Mouse (Mus musculus) layer of hippocampus, postnatal 25 days (tissue): Measurements from ENCODE around the gene Pcolce. TPM values are rescaled to one million over a fixed set of nuclear protein-coding genes. Genes with fewer than 3 reads are reported as not detected.

Source experiments
- DNase-seq, 2 experiments: peaks; one replicate each; pipeline ENCODE4 v3.0.0; 2022; ENCODE audit warnings: mixed read lengths in 2 of 2, low spot score in 1 of 2; ENCODE audit errors: extremely low spot score in 1 of 2
- total RNA-seq, 2 experiments: library from RNA; stranded (reverse); gene quantifications; 2 replicates each; pipeline ENCODE4 v1.2.3; 2021

The Pcolce gene
- total RNA-seq, 2 experiments from 2014 or later, result 6.7 to 9.2 TPM

DNA sequence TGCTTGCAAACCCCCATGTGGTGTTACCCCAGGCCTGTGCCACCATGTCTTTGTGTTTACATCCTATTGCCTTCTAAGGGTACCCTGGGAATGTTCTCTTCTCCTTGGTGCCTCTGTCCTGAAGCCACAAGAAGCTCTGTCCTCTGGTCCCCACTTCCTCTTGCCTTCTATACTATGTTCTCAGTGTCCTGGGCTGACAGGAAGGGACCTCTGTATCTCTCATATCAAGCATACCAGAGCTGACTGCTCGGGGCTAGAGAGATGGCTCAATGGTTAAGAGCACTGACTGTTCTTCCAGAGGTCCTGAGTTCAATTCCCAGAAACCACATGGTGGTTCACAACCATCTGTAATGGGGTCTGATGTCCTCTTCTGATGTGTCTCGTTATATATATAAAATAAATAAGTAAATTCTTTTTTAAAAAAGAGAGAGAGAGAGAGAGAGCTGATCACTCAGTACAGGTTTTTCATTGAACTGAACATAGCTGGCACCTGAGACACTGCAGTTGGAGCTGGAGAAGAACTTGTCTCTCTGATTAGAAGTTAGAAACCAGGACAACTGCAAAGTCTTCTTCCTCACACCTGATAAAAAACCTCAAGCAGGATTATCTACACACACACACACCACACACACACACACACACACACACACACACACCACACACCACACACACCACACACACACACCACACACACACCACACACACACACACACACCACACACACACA lies 15.3 kb downstream of the Pcolce start:
- DNase-seq, result no peak

GRCm38 (mm10) chr5:137597625-137598024 lies 16.0 kb downstream of the Pcolce start:
- no peak for DNase-seq

GRCm38 (mm10) chr5:137596601-137597261 lies 16.9 kb downstream of the Pcolce start:
- DNase-seq, result no peak

GRCm38 (mm10) chr5:137595921-137596320 lies 17.7 kb downstream of the Pcolce start:
- DNase-seq, result no peak

DNA sequence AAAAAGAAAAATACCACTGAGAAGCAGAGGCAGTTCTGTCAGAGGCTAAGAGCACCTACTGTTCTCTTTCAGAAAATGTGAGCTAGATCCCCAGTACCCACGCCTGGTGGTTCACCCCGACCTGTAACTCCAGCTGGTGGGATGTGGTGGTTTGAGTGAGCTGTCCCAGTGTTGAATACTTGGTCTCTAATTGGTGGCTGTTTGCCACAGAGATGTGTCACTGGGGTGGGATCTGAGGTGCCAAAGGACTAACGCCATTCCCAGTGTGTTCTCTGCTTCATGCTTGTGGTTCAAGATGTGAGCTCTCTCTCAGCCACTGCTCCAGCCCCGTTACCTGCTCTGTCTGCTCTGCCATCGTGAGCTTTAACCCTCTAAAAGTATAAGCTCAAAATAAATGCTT lies 23.1 kb downstream of the Pcolce start:
- no peak for DNase-seq

GRCm38 (mm10) chr5:137584976-137585375 lies 28.6 kb downstream of the Pcolce start:
- peak; percentile 26 to 70 for DNase-seq

DNA sequence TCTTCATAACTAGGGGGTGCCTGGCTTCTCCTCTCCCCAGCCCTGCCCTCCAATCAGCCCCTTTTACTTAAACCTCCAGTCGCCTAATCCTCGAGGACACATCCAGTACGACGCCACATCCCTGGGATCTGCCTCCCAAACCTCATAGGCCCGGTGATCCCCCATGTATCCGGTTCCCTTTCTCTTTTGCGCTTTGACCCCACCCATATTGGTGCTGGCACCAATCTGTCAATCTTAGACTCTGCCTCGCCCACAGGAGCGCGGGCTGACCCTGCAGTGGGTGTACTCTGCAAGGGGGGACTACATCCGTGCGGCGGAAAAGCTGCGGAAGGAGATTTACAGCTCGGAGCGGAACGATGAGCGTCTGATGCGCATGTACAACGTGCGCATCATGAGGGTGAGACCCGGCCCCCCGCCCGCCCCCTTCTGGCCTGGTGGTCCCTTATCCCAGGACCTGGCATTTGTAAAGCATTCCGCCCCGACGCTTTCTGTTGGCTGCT lies 29.9 kb downstream of the Pcolce start:
- DNase-seq, result peak; percentile 46 to 53

DNA sequence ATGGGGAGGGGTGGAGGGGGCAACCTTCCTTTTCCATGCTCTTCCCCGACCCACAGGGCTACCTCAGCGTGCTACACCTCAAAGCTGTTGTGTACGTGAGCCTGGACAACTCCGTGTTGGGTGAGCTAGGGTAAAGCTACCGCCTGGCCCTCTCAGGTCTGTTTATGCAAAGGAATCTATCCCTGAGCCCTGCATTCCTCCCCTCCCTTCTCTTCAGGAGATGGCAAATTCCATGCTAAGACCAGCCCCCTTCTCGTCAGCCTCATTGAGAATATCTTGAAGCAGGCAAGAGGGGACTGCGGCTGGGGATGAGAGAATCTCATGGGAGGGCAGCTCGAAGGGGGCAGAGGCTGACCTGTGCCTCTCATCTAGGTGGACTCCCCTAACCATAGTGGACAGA lies 30.9 kb downstream of the Pcolce start:
- DNase-seq, result no peak

DNA sequence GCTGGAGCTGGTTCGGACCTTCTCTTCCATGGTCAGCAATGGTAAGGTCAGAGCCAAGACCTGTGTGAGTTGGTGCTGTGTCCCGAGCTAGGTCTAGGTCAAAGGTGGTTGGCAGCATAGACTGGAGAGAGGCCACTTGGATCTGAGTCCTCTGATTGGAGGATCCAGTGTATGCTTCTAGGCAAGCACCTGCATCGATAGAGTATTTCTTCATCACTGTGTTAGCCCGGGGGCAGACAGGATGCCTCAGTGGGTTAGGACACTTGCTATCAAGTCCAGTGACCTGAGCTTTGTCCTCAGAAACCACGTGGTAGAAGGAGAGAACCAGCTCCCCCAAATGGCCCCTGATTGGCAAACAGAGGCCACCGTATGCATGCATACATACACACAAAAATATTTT lies 33.3 kb downstream of the Pcolce start:
- DNase-seq, result no peak

DNA sequence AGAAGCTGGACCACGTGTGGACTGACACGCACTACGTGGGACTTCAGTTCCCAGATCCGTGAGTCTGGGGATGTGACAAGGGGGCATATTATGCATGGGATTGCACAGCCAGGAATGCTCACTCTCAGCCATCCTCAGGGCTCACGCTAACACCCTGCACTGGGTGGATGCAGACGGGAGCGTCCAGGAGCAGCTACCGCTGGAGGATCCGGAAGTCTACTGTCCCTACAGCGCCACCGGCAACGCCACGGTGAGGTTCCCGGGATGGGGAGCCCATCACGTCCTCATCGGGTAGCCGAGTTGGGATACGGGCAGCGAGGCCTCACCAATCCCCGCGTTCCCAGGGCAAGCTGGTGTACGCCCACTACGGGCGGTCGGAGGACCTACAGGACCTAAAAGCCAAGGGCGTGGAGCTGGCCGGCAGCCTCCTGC lies 39.1 kb downstream of the Pcolce start:
- peak; percentile 31 to 54 for DNase-seq

GRCm38 (mm10) chr5:137570691-137571586 lies 42.6 kb downstream of the Pcolce start:
- no peak for DNase-seq

- DNase-seq, result no peak
Measured at GRCm38 (mm10) chr5:137570181-137570580, 43.4 kb downstream of the Pcolce start.

DNA sequence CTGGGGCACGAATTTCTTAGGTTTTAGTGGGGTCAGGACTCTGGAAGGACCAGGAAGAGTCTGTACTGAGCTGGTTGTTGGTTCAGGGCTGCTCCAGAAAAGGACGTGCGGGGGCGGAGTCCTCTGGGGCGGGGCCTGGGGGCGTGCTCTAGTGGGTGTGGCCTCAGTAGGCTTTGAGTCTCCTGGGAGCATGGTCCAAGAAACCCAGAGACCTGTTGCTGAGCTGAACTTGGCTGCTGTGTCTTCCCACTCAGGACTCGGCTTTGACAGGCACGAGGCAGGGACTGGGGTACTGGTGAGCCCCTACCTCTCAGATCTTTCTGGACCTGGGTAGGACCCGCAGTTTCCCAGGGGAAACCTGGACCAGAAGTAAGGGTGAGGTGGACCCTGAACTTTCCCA lies 43.9 kb downstream of the Pcolce start, which contains the start of gene Tfr2:
TSS of gene Tfr2 (plus strand) at position 176 of the 400 bp plus-strand sequence.
- DNase-seq, result no peak

- no peak for DNase-seq
Measured at GRCm38 (mm10) chr5:137569031-137569430, 44.6 kb downstream of the Pcolce start.

DNA sequence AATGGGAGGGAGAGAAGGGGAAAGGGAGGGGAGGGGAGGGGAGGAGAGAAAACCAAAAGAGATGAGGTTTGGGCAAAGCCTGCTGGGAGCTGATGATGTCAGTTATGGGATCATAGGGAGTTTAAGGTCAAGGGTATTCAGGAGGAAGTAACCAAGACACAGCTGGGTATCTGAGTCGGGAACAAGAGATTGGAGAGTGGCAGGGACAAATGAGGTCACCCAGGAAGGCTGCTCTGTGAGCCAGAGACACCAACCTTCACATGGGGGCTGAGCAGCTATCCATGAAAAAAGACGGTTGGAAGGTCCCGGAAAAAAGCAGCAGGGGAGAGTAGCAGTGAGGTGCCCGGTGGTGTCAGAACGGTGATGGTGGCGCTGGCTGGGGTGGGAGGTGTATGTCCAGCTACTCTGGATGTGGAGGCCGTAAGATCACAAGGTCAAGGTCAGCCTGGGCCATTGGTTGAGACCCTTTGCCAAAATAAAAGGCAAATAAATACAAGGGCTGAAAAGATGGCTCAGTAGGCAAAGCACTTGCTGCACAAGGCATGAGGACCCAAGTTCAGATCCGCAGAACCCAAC lies 45.3 kb downstream of the Pcolce start:
- DNase-seq, result no peak

DNA sequence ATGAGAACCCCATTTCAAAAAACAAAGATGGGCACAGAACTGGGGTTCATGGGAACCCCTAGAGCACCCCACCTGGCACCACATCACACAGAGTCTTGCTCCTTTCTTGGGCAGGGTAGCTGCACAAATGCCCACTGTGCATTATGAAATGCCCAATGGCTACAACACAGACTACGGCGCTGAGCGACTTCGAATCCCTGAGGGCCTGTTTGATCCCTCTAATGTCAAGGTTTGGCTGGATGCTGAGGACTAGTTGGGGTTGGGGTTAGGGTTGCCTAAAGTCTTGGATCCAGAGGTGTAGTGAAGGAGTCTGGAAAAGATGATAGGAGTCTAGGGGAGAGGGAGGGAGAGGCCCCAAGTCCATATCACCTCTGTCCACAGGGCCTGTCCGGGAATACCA lies 47.2 kb downstream of the Pcolce start:
- DNase-seq, result no peak

- no peak for DNase-seq
Measured at GRCm38 (mm10) chr5:137565744-137566143, 47.8 kb downstream of the Pcolce start.

DNA sequence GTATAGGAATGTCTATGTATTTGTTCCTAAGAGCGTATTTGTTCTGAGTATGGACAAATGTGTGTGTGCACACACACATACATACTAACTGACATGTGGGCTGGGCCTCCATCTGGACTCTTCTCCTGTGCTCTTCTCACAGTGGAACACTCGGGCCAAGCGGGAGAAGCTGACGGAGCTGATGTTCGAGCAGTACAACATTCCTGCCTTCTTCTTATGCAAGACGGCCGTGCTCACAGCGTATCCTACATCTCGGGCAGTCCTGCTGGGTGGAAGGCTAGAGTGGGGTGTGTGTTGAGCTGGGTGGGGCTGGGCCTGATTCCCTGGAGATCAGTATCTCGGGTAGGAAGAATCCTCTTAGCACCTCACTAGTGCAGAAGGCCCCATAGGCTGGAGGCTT lies 50.6 kb downstream of the Pcolce start:
- DNase-seq, result peak in 1 of 2 experiments; percentile 35

DNA sequence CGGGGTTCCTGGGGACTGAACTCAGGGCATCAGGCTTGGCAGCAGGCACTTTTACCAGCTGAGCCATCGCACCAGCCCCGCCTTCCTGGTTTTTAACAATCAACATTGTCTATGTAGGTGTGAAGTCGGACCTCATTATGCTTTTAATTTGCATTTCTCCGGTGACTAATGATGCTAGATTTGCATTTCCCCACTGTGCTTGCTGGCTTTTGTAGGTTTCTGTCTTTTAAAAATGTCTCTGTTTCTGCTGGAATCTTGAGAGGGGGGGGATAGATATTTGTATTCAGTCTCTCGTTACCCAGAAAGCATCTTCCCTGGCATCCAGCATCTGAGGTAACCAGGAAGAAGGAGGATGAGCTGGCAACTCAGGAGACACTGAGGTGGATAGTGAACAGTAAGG lies 52.0 kb downstream of the Pcolce start:
- no peak for DNase-seq
